Mouse (Mus musculus): ENCODE results near the gene Pomgnt2. TPM values are rescaled to one million over a fixed set of nuclear protein-coding genes. Genes with fewer than 3 reads are reported as not detected.

Gene Pomgnt2
- polyA plus RNA-seq, 1 experiment, result 3.2 TPM

DNA sequence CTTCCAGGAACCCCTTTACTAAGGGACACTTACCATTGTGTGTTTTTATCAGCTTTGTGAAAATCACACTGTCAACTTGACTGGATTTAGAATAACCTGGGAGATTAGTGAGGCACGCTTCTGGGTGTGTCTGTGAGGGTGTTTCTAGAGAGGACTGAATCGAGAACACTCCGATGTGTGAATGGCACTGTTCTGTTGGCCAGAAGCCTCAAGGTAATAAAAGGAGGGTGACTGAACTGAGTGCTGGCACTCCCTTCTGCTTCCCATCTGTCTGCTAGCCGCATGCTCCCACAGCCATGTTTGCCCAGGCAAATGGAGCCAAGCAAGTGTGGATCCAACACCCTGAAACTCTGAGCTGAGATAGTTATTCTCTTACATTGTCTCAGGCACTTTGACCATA, 1.1 kb upstream of the Pomgnt2 start:
- no peak overlapping the region for H3K4me3 ChIP-seq (ENCODE audit: extremely low read depth, insufficient read depth, insufficient read length)
- DNase-seq (ENCODE audit: low read depth in 1 of 2, low spot score in 2 of 2), result no peak
- peaks cover 9% of the 10 kb centered on the region for H3K27me3 ChIP-seq (ENCODE audit: control insufficient read depth, insufficient read depth, low read length)
- no peaks in the 10 kb centered on the region; the same call in 1 of the 2 replicates for H3K4me1 ChIP-seq (ENCODE audit: control insufficient read depth, insufficient read depth, insufficient read length)
- H3K36me3 ChIP-seq (ENCODE audit: control insufficient read depth, insufficient read depth, low read length), result no peaks in the 10 kb centered on the region
- TF ChIP-seq CTCF (IDR thresholded peaks at IDR 0.05; ENCODE audit: extremely low read depth, insufficient read depth, insufficient read length, insufficient replicate concordance), result no peak
- TF ChIP-seq POLR2A (IDR thresholded peaks at IDR 0.05; ENCODE audit: low read depth, low read length), result no peak
- H3K27ac ChIP-seq (ENCODE audit: insufficient read depth, low read length), result no peak overlapping the region
- 94% methylated on average over 4 of the region's 4 CpGs for WGBS

DNA sequence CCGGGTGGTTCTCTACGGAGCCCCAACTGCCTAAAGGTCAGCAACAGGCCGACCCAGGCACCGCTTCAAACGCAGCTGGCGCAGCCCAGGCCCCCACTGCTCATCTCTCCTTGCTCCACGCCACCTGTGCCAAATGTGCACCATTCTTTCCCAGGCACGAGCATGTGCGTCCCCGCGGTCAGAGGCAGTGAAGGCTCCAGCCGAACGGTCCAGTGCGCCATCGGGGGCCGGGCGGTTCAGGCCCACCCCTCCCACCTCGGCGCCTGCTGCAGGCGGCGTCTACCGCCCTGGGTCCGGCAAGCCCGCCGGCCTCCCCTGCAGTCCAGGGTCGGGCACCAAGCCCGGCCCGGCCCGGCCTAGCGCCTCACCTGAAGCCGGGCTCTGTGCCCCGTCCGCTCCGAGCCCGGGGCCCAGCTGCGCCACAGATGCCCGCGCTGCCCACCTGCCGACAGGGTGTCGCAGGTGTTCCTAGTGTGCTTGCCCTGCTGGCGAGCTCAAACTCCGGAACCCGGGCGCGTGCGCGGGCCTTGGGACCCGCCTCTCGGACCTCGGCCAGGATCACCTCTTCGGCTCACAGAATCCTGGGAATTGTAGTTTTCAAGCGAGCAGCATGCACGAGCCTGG, 1.3 kb downstream of the Pomgnt2 start:
- H3K4me1 ChIP-seq (ENCODE audit: control insufficient read depth, insufficient read depth, insufficient read length), result no peaks in the 10 kb centered on the region; the same call in 1 of the 2 replicates
- DNase-seq (ENCODE audit: low read depth in 1 of 2, low spot score in 2 of 2), result peak in 1 of 2 experiments; percentile 14
- H3K27me3 ChIP-seq (ENCODE audit: control insufficient read depth, insufficient read depth, low read length), result peaks cover 9% of the 10 kb centered on the region
- no peak overlapping the region for H3K27ac ChIP-seq (ENCODE audit: insufficient read depth, low read length)
- H3K36me3 ChIP-seq (ENCODE audit: control insufficient read depth, insufficient read depth, low read length), result no peaks in the 10 kb centered on the region
- TF ChIP-seq POLR2A (IDR thresholded peaks at IDR 0.05; ENCODE audit: low read depth, low read length), result no peak
- no peak for TF ChIP-seq CTCF (IDR thresholded peaks at IDR 0.05; ENCODE audit: extremely low read depth, insufficient read depth, insufficient read length, insufficient replicate concordance)
- H3K4me3 ChIP-seq (ENCODE audit: extremely low read depth, insufficient read depth, insufficient read length), result peak overlapping the region; percentile 51; the same call in 1 of the 2 replicates
- WGBS, result 2% methylated on average over 53 of the region's 53 CpGs

DNA sequence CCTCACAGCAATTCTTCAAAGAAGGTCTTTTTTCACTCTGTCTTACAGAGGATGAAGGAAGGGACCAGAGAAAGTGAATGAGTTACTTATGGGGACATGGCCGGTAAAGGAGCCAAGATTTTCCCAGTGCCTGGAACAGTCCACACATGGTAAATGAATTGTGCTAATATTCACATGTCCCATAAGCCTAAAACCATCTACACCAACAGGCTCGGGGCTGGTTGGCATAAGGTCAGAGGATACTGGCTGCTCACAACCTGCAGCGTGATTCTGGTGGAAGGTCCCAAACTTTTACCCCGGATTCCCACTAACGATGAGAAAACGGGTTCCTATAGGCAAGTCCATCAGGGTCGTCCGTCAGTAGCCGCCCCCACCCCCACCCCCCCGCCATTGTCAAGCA, 1.8 kb downstream of the Pomgnt2 start:
- H3K36me3 ChIP-seq (ENCODE audit: control insufficient read depth, insufficient read depth, low read length), result no peaks in the 10 kb centered on the region
- no peak overlapping the region for H3K27ac ChIP-seq (ENCODE audit: insufficient read depth, low read length)
- TF ChIP-seq POLR2A (IDR thresholded peaks at IDR 0.05; ENCODE audit: low read depth, low read length), result no peak
- peaks cover 9% of the 10 kb centered on the region for H3K27me3 ChIP-seq (ENCODE audit: control insufficient read depth, insufficient read depth, low read length)
- H3K4me1 ChIP-seq (ENCODE audit: control insufficient read depth, insufficient read depth, insufficient read length), result no peaks in the 10 kb centered on the region; the same call in 1 of the 2 replicates
- H3K4me3 ChIP-seq (ENCODE audit: extremely low read depth, insufficient read depth, insufficient read length), result peak overlapping the region; percentile 51; the same call in 1 of the 2 replicates
- 22% methylated on average over 10 of the region's 10 CpGs for WGBS
- no peak for DNase-seq (ENCODE audit: low read depth in 1 of 2, low spot score in 2 of 2)

DNA sequence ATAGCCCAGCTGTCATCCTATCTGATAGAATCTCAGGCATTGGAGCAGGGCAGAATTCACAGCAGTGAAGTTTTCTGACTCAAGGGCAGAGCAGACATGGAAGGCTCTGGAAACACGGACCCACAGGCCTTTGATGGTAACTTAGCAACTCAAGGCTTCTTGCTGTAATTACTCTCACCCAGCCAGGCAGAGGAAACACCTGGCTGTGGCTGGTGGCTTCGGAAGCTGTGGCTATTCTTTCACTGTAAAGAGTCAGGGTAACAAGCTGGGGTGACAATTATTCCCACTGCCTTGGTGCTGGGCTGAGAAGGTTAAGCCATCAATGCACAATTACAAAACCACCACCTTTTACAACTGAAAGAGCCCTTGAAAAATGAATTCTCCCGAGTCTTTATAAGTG, 3.9 kb downstream of the Pomgnt2 start:
- TF ChIP-seq CTCF (IDR thresholded peaks at IDR 0.05; ENCODE audit: extremely low read depth, insufficient read depth, insufficient read length, insufficient replicate concordance) (no peak), POLR2A (IDR thresholded peaks at IDR 0.05; ENCODE audit: low read depth, low read length) (no peak)
- Histone ChIP-seq H3K4me3 (ENCODE audit: extremely low read depth, insufficient read depth, insufficient read length) (no peak overlapping the region), H3K4me1 (ENCODE audit: control insufficient read depth, insufficient read depth, insufficient read length) (no peaks in the 10 kb centered on the region; the same call in 1 of the 2 replicates), H3K27me3 (ENCODE audit: control insufficient read depth, insufficient read depth, low read length) (peaks cover 9% of the 10 kb centered on the region), H3K27ac (ENCODE audit: insufficient read depth, low read length) (no peak overlapping the region), H3K36me3 (ENCODE audit: control insufficient read depth, insufficient read depth, low read length) (no peaks in the 10 kb centered on the region)
- 7% methylated on average over 3 of the region's 3 CpGs for WGBS
- DNase-seq (ENCODE audit: low read depth in 1 of 2, low spot score in 2 of 2), result no peak

DNA sequence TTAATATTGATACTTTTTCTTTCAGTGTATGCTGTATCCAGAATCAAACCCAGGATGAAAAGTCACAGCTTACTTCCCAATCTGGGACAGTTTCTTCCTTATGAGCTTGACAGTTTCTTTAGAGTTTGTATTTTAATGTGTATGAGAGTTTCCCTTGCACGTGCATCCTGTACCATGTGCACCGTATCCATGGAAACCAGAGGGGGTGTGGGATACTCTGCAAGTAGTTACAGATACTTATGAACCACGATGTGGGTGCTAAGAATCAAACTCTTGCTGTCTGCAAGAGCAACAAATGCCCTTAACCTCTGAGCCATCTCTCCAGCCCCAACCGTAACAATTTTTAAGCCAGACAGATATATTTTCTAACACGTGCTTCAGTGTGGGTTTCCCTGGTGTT, 5.9 kb downstream of the Pomgnt2 start:
- TF ChIP-seq POLR2A (IDR thresholded peaks at IDR 0.05; ENCODE audit: low read depth, low read length) (no peak), CTCF (IDR thresholded peaks at IDR 0.05; ENCODE audit: extremely low read depth, insufficient read depth, insufficient read length, insufficient replicate concordance) (no peak)
- 38% methylated on average over 5 of the region's 5 CpGs for WGBS
- no peak for DNase-seq (ENCODE audit: low read depth in 1 of 2, low spot score in 2 of 2)
- Histone ChIP-seq H3K27me3 (ENCODE audit: control insufficient read depth, insufficient read depth, low read length) (peaks cover 9% of the 10 kb centered on the region), H3K4me1 (ENCODE audit: control insufficient read depth, insufficient read depth, insufficient read length) (no peaks in the 10 kb centered on the region; the same call in 1 of the 2 replicates), H3K4me3 (ENCODE audit: extremely low read depth, insufficient read depth, insufficient read length) (no peak overlapping the region), H3K36me3 (ENCODE audit: control insufficient read depth, insufficient read depth, low read length) (no peaks in the 10 kb centered on the region), H3K27ac (ENCODE audit: insufficient read depth, low read length) (no peak overlapping the region)

DNA sequence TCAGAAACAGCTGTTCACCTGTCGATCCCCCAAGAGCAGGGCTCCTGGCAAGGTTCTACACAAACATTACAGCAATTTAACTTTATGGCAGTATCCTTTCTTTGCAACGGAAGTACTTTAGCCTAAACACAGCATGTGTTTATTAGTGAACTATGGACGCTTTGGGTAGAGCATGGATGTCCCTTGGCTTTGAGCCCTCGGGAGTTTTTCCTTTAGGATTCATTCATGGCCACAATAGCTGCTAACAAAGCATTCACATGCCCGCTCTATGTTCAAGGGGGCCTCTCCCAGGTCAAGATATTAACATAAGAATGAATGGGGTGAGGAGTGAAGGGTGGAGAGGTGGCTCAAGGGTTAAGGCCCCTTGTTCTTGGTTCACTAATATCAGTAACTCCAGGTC, 7.4 kb downstream of the Pomgnt2 start:
- Histone ChIP-seq H3K36me3 (ENCODE audit: control insufficient read depth, insufficient read depth, low read length) (no peaks in the 10 kb centered on the region), H3K4me3 (ENCODE audit: extremely low read depth, insufficient read depth, insufficient read length) (no peak overlapping the region), H3K27me3 (ENCODE audit: control insufficient read depth, insufficient read depth, low read length) (no peaks in the 10 kb centered on the region), H3K4me1 (ENCODE audit: control insufficient read depth, insufficient read depth, insufficient read length) (no peaks in the 10 kb centered on the region; the same call in 1 of the 2 replicates), H3K27ac (ENCODE audit: insufficient read depth, low read length) (no peak overlapping the region)
- DNase-seq (ENCODE audit: low read depth in 1 of 2, low spot score in 2 of 2), result no peak
- WGBS, result 81% methylated on average over 5 of the region's 5 CpGs
- no peak for TF ChIP-seq CTCF (IDR thresholded peaks at IDR 0.05; ENCODE audit: extremely low read depth, insufficient read depth, insufficient read length, insufficient replicate concordance)
- no peak for TF ChIP-seq POLR2A (IDR thresholded peaks at IDR 0.05; ENCODE audit: low read depth, low read length)

DNA sequence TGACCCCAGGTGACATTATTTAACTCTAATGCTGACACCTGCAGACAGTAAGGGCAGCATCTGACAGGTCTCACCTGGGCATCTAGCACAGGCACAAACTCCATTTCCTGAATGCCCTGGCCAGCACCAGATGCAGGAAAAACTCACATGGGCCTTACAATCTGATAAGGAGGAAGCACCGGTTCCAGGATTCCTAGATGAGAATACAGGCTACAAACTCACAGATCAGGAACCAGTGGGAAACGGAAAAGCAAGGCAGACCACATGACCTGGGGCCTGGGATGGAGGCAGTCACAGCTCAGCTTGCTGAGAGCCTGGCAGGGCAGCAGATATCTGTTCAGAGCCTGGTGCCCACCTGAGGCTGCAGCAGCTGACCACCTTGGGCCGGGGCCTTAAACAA, 8.0 kb downstream of the Pomgnt2 start:
- 64% methylated on average over 3 of the region's 3 CpGs for WGBS
- no peak overlapping the region for H3K4me3 ChIP-seq (ENCODE audit: extremely low read depth, insufficient read depth, insufficient read length)
- DNase-seq (ENCODE audit: low read depth in 1 of 2, low spot score in 2 of 2), result no peak
- no peaks in the 10 kb centered on the region for H3K27me3 ChIP-seq (ENCODE audit: control insufficient read depth, insufficient read depth, low read length)
- no peaks in the 10 kb centered on the region for H3K36me3 ChIP-seq (ENCODE audit: control insufficient read depth, insufficient read depth, low read length)
- no peaks in the 10 kb centered on the region; the same call in 1 of the 2 replicates for H3K4me1 ChIP-seq (ENCODE audit: control insufficient read depth, insufficient read depth, insufficient read length)
- H3K27ac ChIP-seq (ENCODE audit: insufficient read depth, low read length), result no peak overlapping the region
- TF ChIP-seq POLR2A (IDR thresholded peaks at IDR 0.05; ENCODE audit: low read depth, low read length) (no peak), CTCF (IDR thresholded peaks at IDR 0.05; ENCODE audit: extremely low read depth, insufficient read depth, insufficient read length, insufficient replicate concordance) (no peak)

All from spleen, adult 2 months (tissue).